Mouse (Mus musculus): Measurements from ENCODE around the gene 2610318N02Rik. TPM values are rescaled to one million over a fixed set of nuclear protein-coding genes. Genes with fewer than 3 reads are reported as not detected.
"Not testable (repeated sequence)": the region's sequence is repeated elsewhere in the genome, so short reads cannot be mapped to it uniquely, and the experiment has no call there.

The 2610318N02Rik gene
- polyA plus RNA-seq (2017; shearing (Covaris generic)), result 10 to 100 TPM in 1 of 3 experiments, 1 to 10 TPM in 2; 3.4 to 26.3 (median 5.8) TPM

DNA sequence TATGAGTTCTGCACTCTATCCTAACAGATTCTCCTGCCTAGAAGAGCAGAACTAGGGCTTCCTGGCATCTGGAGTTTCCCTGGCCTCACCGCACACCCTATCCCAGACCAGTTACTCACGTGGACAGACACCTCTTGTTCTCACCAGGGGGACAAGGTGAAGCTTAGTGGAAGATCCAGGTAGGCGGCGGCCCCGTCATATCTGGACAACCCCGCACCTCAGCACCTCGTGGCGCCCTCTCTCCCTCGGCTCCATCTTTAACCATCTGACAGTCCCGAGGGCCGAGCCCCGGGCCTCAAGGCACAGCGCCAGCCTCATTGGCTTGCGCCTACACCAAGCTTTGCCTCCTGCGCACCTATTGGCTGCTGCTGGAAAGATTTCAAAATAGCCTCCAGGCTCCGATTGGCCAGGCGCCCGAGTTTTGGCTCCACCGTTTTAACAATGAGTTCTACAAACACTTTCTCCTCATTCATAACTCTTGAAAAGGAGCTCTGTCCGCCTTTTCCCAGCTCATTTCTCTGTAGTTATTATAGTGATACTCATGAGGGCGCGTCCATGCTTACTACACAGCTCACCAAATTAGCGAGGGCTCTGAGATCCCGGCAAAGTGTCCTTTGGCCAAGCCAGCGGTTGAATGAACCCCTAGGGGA is at the start of gene 2610318N02Rik:
Gene 2610318N02Rik, minus strand, starts transcription at position 297 of the 650 bp plus-strand sequence.
- peak; percentile 89 for ATAC-seq

DNA sequence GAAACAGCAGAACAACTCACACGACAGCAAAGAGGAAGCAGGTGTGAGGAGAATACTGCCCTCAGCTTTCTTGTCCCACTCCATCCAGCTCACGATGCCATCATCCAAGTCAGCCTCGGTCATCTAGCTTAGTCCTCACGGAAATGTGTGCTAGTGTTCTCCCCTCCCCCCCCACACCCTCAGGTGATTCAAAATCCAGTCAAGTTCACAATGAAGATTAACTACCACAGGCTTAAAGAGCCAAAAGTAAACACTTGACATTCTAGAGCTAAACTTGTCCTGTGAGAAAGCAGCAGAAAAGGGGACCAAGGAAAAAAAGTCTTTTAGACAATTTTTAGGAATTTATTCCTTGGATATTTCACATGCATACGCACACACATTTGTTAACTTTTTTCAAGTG is 43.1 kb upstream of the 2610318N02Rik start:
- ATAC-seq, result no peak

DNA sequence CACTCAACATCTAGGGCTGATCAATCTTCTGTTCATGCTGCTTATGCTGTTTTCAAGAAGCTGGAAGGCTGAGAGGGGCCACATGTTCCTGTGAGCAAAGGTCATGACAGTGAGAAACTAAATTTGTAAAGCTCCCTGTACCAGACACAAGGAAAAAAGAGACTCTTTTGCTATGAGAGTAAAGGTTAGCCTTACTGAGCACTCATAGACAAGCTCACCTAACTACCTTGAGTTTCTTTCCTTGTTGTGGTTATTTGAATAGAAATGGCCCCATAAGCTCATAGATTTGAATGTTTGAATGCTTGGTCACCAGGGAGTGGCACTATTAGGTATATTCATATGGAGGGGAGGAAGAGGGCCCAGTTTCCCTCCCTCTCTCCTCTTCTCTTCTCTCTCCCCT is 42.2 kb upstream of the 2610318N02Rik start:
- no peak for ATAC-seq

DNA sequence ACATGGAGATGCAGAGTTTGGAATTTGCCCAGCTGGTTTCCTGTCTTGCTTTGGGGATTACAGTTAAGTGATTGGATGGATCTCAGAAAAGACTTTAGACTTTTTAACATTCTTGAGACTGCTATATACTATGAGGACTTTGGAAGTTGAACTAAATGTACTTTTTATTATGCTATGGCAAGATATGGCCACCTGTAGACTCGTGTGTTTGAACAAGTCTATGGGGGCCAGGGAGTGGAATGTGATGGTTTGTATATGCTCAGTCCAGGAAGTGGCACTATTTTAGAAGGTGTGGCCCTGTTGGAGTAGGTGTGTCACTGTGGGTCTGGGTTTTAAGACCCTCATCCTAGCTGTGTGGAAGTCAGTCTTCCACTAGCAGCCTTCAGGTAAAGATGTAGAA is 40.5 kb upstream of the 2610318N02Rik start:
- not testable (repeated sequence) for ATAC-seq

DNA sequence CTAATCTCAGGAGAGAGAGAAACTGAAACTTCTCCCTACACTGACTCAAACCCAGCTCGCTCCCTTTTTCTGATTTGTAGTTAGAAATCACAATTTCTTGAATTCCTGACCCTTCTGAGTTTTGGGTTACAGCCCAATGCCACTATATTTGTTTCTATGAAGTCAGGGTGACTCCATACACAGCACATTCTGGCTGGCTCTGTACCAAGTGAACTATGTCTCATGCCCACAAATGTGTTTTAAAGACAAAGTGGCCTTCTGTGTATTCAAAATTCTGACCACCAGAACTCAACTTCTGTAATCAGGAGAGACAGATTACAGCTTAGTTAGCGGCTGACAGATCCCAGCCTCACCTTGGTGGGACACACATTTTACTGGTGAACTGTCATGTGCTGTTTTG is 29.4 kb upstream of the 2610318N02Rik start:
- no peak for ATAC-seq

DNA sequence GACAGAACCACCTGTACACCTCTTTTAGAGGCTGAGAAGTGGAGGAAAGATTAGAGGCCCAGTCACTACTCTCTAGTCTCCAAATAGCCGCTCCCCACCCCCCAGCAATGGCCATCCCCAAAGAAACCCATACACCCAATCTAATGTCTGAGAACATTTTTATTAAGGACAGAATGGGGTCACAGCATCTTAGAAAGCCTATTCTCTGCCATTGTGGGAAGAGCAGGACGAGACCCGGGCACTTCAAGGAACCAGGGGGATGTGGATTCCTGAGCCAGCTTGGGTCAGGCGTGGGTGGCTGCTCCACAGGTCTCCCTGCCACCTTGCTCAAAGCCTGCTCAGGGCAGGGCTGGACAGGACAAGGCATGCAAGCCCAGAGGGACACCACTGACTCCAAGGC is 26.9 kb upstream of the 2610318N02Rik start:
- ATAC-seq, result no peak

DNA sequence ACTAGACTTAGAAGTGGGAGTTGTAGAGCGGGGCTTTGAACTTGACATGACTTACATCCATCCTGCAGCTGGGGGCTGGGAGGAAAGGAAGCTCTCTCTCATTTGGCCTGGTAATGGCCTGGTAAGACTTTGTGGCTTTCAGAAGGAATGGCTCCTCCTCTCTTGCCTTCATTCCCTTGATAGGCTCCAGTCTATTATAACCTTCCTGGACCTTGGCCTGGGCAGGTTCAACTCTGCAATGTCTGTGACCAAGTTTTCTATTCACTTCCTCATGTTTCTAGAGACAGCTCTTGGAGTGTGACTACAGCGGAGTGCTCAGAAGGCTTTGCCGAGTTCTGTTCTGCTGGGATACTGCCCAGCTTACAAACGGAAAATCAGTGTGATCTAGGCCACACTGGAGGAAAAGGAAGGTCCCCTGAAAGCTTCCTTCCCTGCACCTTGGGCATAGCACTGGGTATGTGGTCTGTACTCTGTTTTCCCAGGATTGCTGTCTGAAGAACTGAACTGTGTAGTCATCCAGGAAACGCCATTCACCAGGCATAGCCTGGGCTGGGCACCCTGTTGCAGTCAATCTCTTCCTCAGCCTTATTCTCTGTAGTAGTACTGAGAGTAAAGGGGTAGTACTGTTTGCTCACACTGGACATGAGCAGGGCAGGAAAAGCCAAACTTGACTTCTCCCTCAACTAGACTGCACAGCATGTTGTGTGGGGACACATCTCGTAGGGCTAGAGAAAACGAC is 25.7 kb upstream of the 2610318N02Rik start:
- ATAC-seq, result no peak

DNA sequence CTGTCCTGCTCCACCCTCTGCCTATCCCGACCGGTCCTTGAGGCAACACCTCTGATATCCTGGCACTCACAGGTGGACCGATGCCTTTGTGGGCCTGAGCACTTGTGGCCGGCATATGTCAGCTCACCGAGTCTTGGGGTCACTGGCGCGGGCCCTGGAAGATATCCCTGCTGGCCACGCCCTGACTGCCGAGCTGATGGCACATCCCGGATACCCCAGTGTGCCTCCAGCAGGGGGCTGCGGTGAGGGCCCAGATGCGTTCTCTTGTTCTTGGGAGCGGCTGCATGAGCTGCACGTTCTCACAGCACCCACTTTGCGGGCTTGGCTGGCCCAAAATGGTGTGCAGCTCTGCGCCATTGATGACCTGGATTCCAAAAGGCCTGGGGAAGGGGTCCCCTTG is 23.1 kb upstream of the 2610318N02Rik start:
- ATAC-seq, result no peak

DNA sequence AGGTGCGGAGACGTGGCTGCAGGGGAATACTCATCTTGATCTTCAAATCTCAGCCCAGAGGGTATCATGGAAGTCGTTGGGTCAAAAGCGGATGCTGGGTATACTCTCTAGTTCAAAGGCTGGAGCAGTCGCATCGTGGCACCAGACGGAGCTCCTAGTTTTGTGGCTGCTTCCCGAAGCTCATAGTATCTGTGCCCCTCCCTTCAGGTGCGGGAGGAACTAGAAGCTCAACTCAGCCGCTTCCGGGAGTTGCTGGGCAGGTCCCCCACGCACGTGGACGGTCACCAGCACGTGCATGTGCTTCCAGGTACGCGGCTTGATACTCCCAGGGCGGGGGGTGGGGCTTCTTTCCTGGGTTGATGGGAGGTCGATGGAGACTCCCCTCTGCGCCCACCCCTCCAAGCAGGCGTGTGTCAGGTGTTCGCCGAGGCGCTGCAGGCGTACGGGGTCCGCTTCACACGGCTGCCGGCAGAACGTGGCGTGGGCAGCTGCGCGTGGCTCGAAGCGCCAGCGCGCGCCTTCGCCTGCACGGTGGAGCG is 22.5 kb upstream of the 2610318N02Rik start:
- ATAC-seq, result peak; percentile 51

DNA sequence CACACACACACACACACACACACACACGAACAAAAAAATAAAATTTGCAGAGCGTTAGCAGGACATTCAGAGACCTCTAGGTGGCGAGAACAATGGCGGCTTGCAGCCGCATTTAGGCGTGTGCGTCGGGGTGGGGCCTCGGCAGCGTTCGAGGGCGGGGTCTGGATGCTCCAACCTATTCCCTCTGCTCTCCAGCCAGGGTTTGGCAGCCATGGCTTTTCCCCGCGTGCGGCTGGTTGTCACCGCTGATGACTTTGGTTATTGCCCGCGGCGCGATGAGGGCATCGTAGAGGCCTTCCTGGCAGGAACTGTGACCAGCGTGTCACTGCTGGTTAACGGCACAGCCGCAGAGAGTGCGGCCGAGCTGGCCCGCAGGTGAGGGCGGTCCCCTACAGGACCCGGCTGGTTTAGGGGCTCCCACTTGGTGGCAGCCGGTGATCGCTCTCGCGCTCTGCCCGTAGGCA is 21.8 kb upstream of the 2610318N02Rik start, which contains the start of gene Ccdc116:
Gene Ccdc116, minus strand, starts transcription at position 458 of the 464 bp plus-strand sequence.
- ATAC-seq, result peak; percentile 91

DNA sequence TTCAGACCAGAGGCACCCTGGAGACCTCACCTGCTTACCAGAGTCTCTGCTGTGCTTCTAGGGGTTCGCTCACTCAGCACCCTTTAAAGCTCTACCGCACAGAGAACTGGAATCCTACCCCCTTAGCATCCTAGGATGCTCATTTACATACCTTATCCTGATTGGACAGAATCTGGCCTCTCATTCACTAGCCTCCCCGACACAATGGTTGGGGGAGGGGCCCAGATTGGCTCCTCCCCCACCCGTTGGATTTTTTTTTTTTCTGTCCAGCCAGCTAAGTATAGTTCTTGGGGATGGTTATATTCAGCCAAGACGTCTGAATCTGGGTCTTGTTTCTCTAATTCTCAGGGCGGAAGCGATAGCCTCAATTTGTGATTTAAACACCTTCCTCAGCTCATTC is 19.4 kb upstream of the 2610318N02Rik start, which contains the start of gene Ydjc:
Gene Ydjc, plus strand, starts transcription at position 283 of the 400 bp plus-strand sequence.
- no peak for ATAC-seq

DNA sequence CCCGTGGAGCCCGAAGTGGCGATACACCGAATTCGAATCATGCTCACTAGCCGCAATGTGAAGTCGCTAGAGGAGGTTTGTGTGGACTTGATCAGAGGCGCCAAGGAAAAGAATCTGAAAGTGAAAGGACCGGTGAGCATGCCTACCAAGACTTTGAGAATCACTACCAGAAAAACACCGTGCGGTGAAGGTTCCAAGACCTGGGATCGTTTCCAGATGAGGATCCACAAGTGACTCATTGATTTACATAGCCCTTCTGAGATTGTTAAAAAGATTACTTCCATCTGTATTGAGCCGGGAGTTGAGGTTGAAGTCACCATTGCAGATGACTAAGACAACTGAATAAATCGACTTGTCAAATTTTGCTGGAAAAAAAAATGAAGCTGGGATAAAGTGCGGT is 12.4 kb upstream of the 2610318N02Rik start:
- no peak for ATAC-seq

DNA sequence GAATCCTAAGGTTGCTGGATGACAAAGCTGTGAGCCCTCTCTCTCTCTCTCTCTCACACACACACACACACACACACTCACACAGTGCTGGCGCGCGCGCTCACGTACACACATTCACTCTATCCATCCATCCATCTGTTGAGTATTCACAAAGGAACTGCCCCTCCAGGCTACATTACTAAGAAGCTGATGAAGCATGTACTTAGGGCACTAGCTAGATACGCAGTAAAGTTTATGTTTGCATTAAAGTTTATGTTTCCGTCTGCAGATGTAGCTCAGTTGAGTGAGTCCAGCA is 7.9 kb upstream of the 2610318N02Rik start:
- ATAC-seq, result no peak

DNA sequence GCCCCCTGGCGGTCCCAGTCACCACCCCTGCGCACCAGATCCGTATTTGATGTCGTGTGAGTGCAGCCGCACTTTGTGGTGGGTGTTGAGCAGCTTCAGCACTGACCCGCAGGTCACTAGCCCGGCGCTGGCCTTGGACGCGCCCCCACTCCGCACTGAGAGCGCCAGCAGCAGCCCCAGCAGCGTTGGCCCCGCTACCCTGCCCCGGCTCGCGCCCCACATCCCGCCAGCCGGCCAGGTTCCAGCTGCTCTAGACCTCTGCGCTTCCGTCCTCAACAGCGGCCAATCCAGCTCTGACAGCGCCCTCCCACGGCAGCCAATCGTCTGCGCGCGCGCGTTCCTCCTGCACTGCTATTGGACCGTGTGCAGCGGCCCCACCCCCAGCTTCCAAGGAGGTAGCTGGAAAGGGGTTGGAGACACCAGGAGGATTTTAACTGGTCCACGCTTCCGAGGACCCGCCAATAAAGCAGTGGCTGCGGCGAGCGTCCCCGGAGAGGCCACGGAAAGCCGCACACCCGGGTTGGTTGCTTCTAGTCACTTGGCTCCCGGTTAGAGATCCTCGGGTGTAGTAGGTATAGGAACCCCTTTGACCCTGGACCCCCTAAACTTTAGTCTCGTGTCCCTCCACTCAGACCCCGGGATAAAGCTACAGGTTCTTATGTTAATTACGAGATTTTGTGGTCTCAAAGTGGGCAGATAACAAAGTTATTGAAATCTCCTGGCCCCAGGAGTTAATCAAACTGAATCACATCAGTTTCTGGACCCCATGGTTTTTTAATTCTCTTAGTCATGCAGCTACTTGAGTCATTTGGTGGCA is 7.3 kb upstream of the 2610318N02Rik start, which contains the start of gene Sdf2l1:
Gene Sdf2l1, minus strand, starts transcription at position 295 of the 817 bp plus-strand sequence.
- ATAC-seq, result peak; percentile 96

DNA sequence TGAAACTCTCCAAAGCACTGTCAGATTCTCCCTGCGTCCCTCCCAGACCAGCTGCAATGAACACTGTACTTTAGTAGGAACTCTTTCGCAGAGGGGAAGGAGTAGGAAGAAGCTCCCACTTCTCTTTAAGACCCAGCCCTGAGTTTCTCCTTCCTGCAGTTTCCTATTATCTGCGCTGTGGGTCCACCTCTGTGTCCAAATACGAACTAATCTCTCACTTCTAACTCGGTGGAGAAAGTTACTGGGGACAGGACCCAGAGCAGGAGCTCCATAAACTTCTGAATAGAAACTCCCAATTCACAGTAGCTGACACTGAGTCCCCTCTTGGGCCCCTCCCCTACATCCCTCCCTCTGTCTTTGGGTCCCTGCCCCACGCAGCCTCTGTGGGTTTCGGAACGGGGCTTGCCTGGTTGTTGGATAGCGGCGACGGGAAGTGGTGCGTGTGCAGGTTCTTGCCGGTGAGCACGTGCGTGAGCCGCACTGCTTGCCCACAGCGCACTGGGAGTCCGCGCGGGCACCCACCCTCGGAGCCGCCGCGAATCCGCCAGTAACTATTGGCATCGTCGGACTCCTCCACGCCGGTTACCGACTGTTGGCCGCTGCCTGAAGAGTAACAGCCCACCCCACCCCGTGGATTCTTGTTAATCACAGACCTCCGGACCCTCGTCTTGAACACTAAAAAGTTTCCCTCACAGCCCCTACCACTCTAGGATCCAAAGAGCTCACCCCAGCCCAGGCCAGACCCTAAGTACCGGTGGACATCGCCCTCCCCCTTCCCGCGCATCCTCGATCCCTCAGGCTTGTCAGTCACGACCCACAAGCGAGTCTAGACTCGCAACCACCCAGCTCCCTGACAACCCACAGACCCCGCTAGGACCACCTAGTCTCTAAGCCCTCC is 6.5 kb upstream of the 2610318N02Rik start:
- ATAC-seq, result peak; percentile 41

DNA sequence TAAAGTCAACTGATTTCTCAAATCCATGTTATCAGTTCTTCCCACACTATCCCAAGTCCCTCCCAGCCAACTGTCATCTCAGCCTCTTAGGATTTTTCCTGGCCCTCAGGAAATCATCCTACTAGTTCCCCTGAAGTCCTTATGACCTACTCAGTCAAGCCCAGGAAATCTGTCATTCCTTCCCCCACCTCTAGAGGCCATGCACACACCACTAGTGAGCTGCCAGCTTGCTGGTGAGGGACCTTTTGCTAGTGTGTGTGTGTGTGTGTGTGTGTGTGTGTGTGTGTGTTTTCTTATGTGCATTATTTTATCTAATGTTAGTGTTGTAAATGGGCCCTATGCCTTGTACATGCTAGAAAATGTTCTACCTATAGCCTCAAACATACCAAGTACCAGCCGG is 2.3 kb upstream of the 2610318N02Rik start:
- no peak for ATAC-seq

DNA sequence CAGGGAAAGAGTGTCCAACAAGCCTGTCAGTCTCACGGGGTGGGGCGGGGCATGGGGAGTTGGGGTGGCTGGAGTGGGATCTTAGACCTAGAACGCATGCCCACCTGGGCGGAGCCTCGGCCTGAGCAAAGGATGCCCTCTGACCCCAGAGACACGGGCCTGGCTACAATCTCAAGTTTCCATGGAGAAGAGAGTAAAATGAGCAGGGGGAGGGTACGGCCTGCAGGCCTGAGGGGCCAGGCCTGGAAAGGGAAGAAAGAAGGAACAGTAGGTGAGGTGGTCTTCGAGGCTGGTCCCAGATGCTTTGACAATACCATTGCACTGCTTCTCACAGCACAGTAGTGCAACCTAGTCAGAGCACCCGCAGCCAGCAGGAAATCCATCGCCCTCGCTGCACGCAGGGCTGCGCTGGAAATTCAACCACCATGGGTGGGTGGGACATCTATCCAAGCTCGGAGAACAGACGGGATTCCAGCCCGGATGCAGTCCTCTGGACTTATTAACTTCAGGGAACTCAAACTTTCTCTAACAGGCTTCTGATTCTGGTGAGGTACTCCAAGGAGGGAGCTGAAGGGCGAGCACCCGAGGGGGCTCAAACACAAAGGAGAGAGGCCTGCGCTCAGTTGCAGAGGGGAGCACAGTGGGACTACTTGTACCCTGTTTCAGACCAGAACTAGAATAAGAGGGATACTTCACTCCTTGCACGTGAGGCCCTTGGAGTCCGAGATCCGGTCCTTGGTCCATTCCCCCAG is 672 bp downstream of the 2610318N02Rik start:
- ATAC-seq, result no peak

DNA sequence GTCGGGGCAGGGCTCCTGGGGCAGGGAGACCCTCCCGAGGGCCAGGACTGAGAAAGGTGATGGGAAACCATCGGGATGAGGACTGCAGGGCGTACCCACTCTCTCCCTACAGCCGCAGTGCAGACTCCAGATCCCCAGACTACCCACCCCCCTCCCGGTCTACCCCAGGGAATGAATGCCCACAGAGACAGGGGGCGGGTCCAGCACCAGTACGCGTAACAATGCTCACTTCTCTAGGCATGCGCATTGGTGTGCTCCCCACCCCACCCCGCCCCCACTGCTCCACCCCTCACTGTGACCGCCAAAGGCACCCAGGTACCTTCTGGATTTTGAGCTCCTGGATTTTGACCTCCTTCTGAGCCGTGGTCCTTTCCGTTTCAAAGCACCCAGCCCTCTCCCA is 3.4 kb downstream of the 2610318N02Rik start:
- no peak for ATAC-seq

DNA sequence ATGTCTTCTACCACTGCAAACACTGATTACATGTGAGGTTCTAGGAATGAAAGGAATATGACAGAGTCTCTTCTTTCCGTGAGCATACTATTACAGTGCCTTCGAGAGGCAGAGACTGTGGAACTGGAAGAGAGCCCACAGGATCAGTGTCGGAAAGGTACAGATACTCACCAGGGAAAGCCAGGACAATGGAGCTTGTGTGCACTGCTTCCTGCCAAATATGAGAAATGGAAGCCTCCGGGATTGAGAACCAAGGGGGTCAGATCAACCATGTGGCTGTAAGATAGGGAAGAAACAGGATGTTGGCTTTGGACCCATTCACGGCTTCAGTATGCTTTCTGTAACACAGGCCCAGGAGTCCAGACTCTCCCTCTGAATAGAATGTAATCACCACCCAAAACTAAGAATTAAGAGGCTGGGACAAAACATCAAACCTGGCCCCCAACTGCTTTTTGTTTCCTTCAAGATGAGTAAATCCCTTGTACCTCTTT is 7.6 kb downstream of the 2610318N02Rik start:
- ATAC-seq, result no peak
